ENCODE assay signal across 8 mouse cellular contexts in the genomic region with DNA sequence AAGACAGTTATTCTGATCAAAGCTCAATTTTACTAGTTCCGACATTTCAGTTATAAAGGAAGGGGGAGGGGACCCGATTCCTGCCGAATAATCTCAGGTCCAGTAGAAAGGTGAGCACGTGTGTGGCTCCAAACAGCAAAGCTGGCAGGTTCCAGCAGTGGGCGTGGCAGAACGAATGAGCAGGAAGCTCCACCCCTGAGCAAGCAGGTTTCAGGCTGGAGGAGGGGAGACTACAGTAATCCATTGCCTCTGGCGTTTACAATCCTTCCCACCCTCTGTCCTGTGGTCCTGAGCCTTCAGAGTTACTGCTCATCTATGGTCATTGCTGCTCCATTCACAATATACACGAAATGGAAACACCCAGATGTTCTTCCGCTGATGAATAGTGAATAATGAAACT. TPM values are rescaled to one million over a fixed set of nuclear protein-coding genes. Genes with fewer than 3 reads are reported as not detected.
DNase-seq lines count a peak whose midpoint lies in the region; ATAC-seq lines count a peak whose summit lies in the region.
"Not testable (repeated sequence)": the region's sequence is repeated elsewhere in the genome, so short reads cannot be mapped to it uniquely, and the experiment has no call there.

No protein-coding gene starts in this region.

- 6% methylated on average over 9 of the region's 9 CpGs for WGBS in embryonic facial prominence, embryonic 11.5 days
- WGBS in heart, embryonic 13.5 days = 6% methylated on average over 9 of the region's 9 CpGs
- 6% methylated on average over 9 of the region's 9 CpGs for WGBS in intestine, embryonic 15.5 days
- 8% methylated on average over 9 of the region's 9 CpGs for WGBS in limb, embryonic 12.5 days

- H3K4me1 ChIP-seq in embryonic facial prominence, embryonic 11.5 days (ENCODE audit: control insufficient read depth, insufficient read depth, low read length); intestine, embryonic 15.5 days (replicated peaks); limb, embryonic 12.5 days (replicated peaks): not testable (repeated sequence)
- H3K4me1 ChIP-seq in heart, embryonic 13.5 days = peaks cover 16% of the 10 kb centered on the region

- not testable (repeated sequence) for H3K9ac ChIP-seq in embryonic facial prominence, embryonic 11.5 days (replicated peaks; ENCODE audit: low read length); intestine, embryonic 15.5 days; limb, embryonic 12.5 days (replicated peaks)
- H3K9ac ChIP-seq in heart, embryonic 13.5 days = peak overlapping the region; percentile 24; the same call in 1 of the 2 replicates

- H3K4me2 ChIP-seq in embryonic facial prominence, embryonic 11.5 days (ENCODE audit: low read depth, low read length) = not testable (repeated sequence)
- peak overlapping the region; percentile 65 for H3K4me2 ChIP-seq in heart, embryonic 13.5 days
- peak overlapping the region; percentile 49 for H3K4me2 ChIP-seq in intestine, embryonic 15.5 days (replicated peaks)
- peak overlapping the region; percentile 42 for H3K4me2 ChIP-seq in limb, embryonic 12.5 days

- DNase-seq in R1 (ENCODE audit: low read depth, low spot score) = peak; percentile 67
- peak; percentile 22 for DNase-seq in embryonic facial prominence, embryonic 11.5 days (ENCODE audit: low spot score)
- DNase-seq in lung, postnatal 14 days = peak; percentile 45
- peak; percentile 42 for DNase-seq in ovary, postnatal 36 days (ENCODE audit: low spot score)
- DNase-seq in urinary bladder, adult 18-20 months (ENCODE audit: low spot score in 2 of 2) = peak; percentile 32 to 36

- H3K27me3 ChIP-seq in embryonic facial prominence, embryonic 11.5 days (ENCODE audit: control insufficient read depth, insufficient read depth, low read length); heart, embryonic 13.5 days (replicated peaks); intestine, embryonic 15.5 days (replicated peaks); limb, embryonic 12.5 days: not testable (repeated sequence)

- not testable (repeated sequence) for H3K9me3 ChIP-seq in embryonic facial prominence, embryonic 11.5 days (replicated peaks; ENCODE audit: control insufficient read depth, low read length); heart, embryonic 13.5 days; intestine, embryonic 15.5 days; limb, embryonic 12.5 days

- not testable (repeated sequence) for ATAC-seq in embryonic facial prominence, embryonic 11.5 days (replicated peaks; ENCODE audit: insufficient number of reproducible peaks, low FRiP score, low TSS enrichment, low read depth); heart, embryonic 13.5 days (ENCODE audit: extremely low read depth, insufficient number of reproducible peaks, low FRiP score, low TSS enrichment); limb, embryonic 12.5 days (ENCODE audit: insufficient number of reproducible peaks, insufficient read depth, low FRiP score, low TSS enrichment, low read depth)
- ATAC-seq in intestine, embryonic 15.5 days = peak; percentile 79

- H3K36me3 ChIP-seq in embryonic facial prominence, embryonic 11.5 days (replicated peaks; ENCODE audit: control insufficient read depth, insufficient read depth, low read depth, low read length); heart, embryonic 13.5 days; intestine, embryonic 15.5 days; limb, embryonic 12.5 days: not testable (repeated sequence)

- not testable (repeated sequence) for H3K27ac ChIP-seq in embryonic facial prominence, embryonic 11.5 days (replicated peaks; ENCODE audit: low read depth, low read length); heart, embryonic 13.5 days (replicated peaks); intestine, embryonic 15.5 days; limb, embryonic 12.5 days

- H3K4me3 ChIP-seq in embryonic facial prominence, embryonic 11.5 days (ENCODE audit: low read depth, low read length); intestine, embryonic 15.5 days (replicated peaks); limb, embryonic 12.5 days (replicated peaks): not testable (repeated sequence)
- peak overlapping the region; percentile 33 for H3K4me3 ChIP-seq in heart, embryonic 13.5 days

RNA-seq across cellular contexts. Expression of gene Ccdc171, which starts 42.8 kb away (rescaled TPM):
- polyA plus RNA-seq in embryonic facial prominence, embryonic 11.5 days (2014; fragmentation: Nextera tagmentation; extraction: Ambion mirVana) = 5.7 and 7.3 TPM in 2 replicates
- polyA plus RNA-seq in heart, embryonic 13.5 days (2015; fragmentation: Nextera tagmentation; extraction: Ambion mirVana) = 2.3 and 2.6 TPM in 2 replicates
- polyA plus RNA-seq in intestine, embryonic 15.5 days (2015; fragmentation: Nextera tagmentation; extraction: Ambion mirVana) = 2.4 and 3.0 TPM in 2 replicates
- 5.4 and 6.4 TPM in 2 replicates for polyA plus RNA-seq in limb, embryonic 12.5 days (2016; fragmentation: Nextera tagmentation; extraction: Ambion mirVana)
